Mouse (Mus musculus) limb, embryonic 13.5 days (tissue): ENCODE data around the gene Rsph3b. TPM values are rescaled to one million over a fixed set of nuclear protein-coding genes. Genes with fewer than 3 reads are reported as not detected.
A peak's percentile ranks its signal among the peaks of the same experiment; 100 is the strongest.
"Not testable (repeated sequence)": the region's sequence is repeated elsewhere in the genome, so short reads cannot be mapped to it uniquely, and the experiment has no call there.

Experiments
- ATAC-seq: fragments of 200-750 bp; cut with Nextera tagmentation; 2 replicates; pipeline ENCODE4 v1.8.0; 2017; ENCODE audit warnings: low read depth, moderate number of reproducible peaks, moderate TSS enrichment; ENCODE audit not compliant: low FRiP score
- H3K27ac ChIP-seq: fragments of 300-500 bp; sonication (generic); 2 replicates; pipeline ENCODE4 v1.5.1; 2015; ENCODE audit warnings: inconsistent platforms, mild to moderate bottlenecking, moderate library complexity
- H3K27me3 ChIP-seq: fragments of 300-500 bp; sonication (generic); 2 replicates; pipeline ENCODE4 v1.6.1; 2015; ENCODE audit warnings: mild to moderate bottlenecking, inconsistent platforms
- H3K36me3 ChIP-seq: fragments of 300-500 bp; sonication (generic); 2 replicates; pipeline ENCODE4 v1.6.1; 2015; ENCODE audit warnings: inconsistent platforms, mild to moderate bottlenecking, moderate library complexity
- H3K4me1 ChIP-seq: fragments of 300-500 bp; sonication (generic); 2 replicates; pipeline ENCODE4 v1.6.1; 2015; ENCODE audit warnings: inconsistent platforms
- H3K4me2 ChIP-seq: fragments of 300-500 bp; sonication (generic); replicated peaks from 2 replicates; pipeline ENCODE4 v1.6.1; 2015; ENCODE audit warnings: inconsistent platforms, mild to moderate bottlenecking, moderate library complexity
- H3K4me3 ChIP-seq: fragments of 300-500 bp; sonication (generic); 2 replicates; pipeline ENCODE4 v1.5.1; 2015; ENCODE audit warnings: moderate library complexity, mild to moderate bottlenecking, inconsistent platforms
- H3K9ac ChIP-seq: fragments of 300-500 bp; sonication (generic); 2 replicates; pipeline ENCODE4 v1.6.1; 2015; ENCODE audit warnings: mild to moderate bottlenecking, inconsistent platforms
- H3K9me3 ChIP-seq: fragments of 300-500 bp; sonication (generic); 2 replicates; pipeline ENCODE4 v1.6.1; 2016; ENCODE audit warnings: inconsistent platforms
- WGBS: fragments of 180-500 bp; shearing (Covaris S2); methylation state at CpG from one replicate; pipeline ENCODE4 v1.1.7; 2015; 5-methylcytosine and 5-hydroxymethylcytosine counted together
- polyA plus RNA-seq: library from polyadenylated mRNA; unstranded; fragments of >200 nt; fragmentation: Nextera tagmentation; extraction: Ambion mirVana; gene quantifications from 2 replicates; pipeline ENCODE4 v1.2.1, GENCODE M21; 2015

Rsph3b gene
- polyA plus RNA-seq = 42.9 and 45.8 TPM in 2 replicates

DNA sequence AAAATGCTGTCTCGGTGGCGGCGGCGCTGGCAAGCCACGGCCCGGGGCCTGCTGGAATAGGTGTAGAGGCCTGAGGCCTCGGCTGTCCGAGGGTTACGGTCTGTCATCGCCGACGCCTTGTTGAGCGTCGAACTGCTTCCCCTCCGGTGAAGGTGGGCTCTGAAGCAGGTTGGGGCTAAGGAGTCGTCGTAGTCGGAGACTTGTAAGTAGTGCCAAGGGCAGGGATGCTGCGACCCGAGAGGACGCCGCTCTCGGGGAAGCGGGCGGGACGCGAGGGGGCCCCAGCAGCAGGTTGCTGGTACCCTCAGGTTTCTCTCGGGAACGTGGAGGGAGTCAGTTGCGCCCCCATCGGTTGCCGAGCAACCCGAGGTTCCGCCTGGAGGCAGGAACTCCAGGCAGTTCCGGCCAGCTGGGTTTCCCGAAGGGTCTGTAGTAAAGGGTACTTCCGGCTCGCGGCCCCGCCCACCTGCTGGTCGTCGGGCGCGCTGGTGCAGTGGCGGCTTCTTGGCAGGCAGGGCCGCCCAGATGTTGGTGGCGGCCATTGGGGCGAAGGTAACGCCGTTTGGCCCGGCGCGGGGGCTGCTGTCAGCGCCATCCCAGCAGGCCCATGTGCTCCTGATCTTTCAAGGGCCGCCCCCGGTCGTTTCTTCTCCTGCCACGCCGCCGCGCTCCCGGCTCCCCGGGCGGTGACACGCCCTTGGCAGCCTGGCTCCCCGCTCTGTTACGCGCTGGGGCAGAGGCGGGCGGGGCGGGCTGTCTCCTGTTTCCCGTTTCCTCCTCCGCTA, at the start of gene Rsph3b:
Gene Rsph3b (minus strand): TSS at position 699 of the 785 bp plus-strand sequence.
- not testable (repeated sequence) for H3K36me3 ChIP-seq, H3K27me3 ChIP-seq, H3K9me3 ChIP-seq, H3K4me1 ChIP-seq
- peak within 1 kb of the TSS; percentile 56 for H3K4me3 ChIP-seq
- peak within 1 kb of the TSS; percentile 63 for H3K4me2 ChIP-seq
- peak; percentile 98 for ATAC-seq
- H3K27ac ChIP-seq = peak within 1 kb of the TSS; percentile 90
- peak within 1 kb of the TSS; percentile 63 for H3K9ac ChIP-seq
- whole genome bisulfite sequencing = under 1% methylated on average over 68 of the region's 73 CpGs

DNA sequence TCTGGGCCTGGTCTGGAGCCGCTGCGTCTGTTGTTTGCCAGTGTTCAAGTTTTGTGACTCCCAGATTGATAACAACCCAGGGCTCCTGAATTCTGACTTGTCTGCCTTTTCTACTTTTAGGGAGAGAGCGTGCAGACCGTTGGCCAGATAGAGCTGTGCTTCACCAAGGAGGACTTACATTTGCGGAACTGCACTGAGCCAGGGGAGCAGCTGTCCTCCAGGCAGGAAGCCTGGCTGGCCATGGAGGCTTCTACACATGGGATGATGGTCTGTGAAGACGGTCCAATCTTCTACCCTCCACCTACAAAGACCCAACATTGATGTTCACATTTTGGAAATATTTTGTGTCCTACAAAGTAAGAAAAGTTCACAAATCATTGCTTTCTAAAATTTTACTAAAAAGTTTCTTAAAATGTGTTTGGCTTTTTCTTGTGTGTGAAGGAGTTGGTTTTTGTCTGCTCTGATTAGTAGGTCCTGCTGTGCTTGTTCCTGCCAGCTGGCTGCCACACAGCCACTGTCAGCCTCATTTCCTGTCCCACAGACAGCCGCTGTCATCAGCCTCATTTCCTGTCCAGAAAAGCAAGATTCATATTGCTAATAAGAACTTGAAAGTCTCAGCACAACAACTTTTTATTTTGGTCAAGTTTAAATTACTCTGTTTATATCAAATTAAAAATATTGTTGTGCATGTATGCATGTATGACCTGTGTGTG, 49.5 kb upstream of the Rsph3b start:
- WGBS = 65% methylated on average over 2 of the region's 7 CpGs
- H3K4me3 ChIP-seq, H3K27me3 ChIP-seq, H3K27ac ChIP-seq, H3K36me3 ChIP-seq, ATAC-seq, H3K9me3 ChIP-seq, H3K9ac ChIP-seq, H3K4me2 ChIP-seq, H3K4me1 ChIP-seq: not testable (repeated sequence)

- not testable (repeated sequence) for ATAC-seq, H3K27me3 ChIP-seq, H3K4me2 ChIP-seq, H3K36me3 ChIP-seq, H3K9ac ChIP-seq, H3K4me3 ChIP-seq, H3K4me1 ChIP-seq, H3K27ac ChIP-seq, H3K9me3 ChIP-seq
- WGBS = 81% methylated on average over 8 of the region's 8 CpGs
These were observed 48.3 kb upstream of the Rsph3b start for GRCm38 (mm10) chr17:6996826-6997225.

DNA sequence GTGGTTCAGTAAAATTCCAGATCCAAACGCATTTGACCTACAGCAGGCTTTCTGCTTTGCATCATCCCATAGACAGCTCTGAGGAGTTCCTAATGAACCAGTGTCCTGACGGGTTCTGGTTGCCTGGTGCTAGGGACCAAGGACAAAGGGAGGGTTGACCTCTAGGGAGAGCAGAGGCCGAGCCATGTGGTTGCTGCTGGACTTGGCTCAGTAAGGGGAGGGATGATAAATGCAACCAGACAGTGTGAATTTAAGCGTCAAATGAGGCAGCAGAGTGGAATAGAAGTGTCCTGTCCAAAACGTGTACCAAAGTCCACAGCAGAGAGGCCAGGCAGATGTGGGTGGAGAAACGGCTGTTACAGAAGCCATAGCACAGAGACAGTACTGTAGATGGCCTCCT, 47.0 kb upstream of the Rsph3b start:
- H3K9me3 ChIP-seq = not testable (repeated sequence)

DNA sequence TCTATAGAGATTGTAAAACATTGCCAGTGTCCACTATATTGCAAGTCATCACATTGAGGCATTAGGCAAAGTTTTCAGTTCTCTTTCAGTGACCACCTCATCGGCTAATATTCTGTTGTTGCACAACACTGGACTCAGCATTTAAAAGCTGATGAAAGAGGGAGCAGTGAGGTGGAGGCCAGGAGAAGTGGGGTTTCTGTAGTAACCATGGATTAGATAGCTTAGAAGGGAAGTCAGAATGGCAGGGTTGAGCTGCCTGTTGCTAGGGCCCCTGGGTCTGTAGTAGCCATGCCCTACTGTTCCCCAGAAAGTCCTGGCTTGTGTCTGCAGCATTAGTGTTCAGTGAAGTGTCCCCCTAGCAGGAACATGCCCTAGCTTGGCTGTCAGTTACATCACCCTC, 37.6 kb upstream of the Rsph3b start:
- WGBS = 95% methylated on average over 1 of the region's 1 CpGs
- ATAC-seq, H3K4me2 ChIP-seq, H3K9me3 ChIP-seq, H3K36me3 ChIP-seq, H3K27ac ChIP-seq, H3K4me3 ChIP-seq, H3K9ac ChIP-seq, H3K27me3 ChIP-seq, H3K4me1 ChIP-seq: not testable (repeated sequence)

More for the DNA sequence above, 47.0 kb upstream of the Rsph3b start:
- H3K4me3 ChIP-seq, H3K4me2 ChIP-seq, ATAC-seq, H3K4me1 ChIP-seq, H3K36me3 ChIP-seq, H3K27me3 ChIP-seq, H3K27ac ChIP-seq, H3K9ac ChIP-seq: not testable (repeated sequence)
- WGBS = no CpG with 5 or more reads among the region's 6 CpGs

DNA sequence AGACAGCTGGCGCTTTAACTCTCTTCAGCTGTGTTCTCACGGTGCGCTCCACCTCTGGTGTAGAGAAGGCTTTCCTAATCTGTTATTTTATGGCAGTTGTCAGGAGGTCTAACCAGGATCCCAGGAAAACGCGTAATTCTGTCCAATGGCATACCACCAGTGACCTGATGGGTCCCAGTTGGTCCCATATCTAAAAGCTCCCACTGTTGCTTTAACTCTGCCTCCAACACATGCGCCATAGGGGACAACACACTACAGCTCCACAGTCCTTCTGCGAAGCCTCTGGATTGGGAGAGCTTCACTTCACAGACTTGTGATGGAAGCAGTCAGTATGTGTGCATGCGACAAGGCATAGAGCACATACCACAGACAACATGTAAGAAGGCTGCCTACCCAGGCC, 31.7 kb upstream of the Rsph3b start:
- H3K36me3 ChIP-seq, H3K27ac ChIP-seq, H3K9me3 ChIP-seq, H3K4me3 ChIP-seq, ATAC-seq, H3K4me1 ChIP-seq, H3K9ac ChIP-seq, H3K27me3 ChIP-seq, H3K4me2 ChIP-seq: not testable (repeated sequence)
- WGBS = 86% methylated on average over 5 of the region's 8 CpGs

GRCm38 (mm10) chr17:6979380-6979779, 30.9 kb upstream of the Rsph3b start:
- not testable (repeated sequence) for H3K27ac ChIP-seq, H3K4me1 ChIP-seq, H3K9me3 ChIP-seq, H3K27me3 ChIP-seq, H3K36me3 ChIP-seq, ATAC-seq
- 22% methylated on average over 5 of the region's 5 CpGs for WGBS
- Histone ChIP-seq H3K4me3 (peak overlapping the region; percentile 54), H3K4me2 (peak overlapping the region; percentile 61), H3K9ac (peak overlapping the region; percentile 76)

- peak; percentile 97 for ATAC-seq
- not testable (repeated sequence) for H3K4me1 ChIP-seq, H3K36me3 ChIP-seq, H3K27ac ChIP-seq, H3K27me3 ChIP-seq, H3K9me3 ChIP-seq
- 2% methylated on average over 43 of the region's 68 CpGs for WGBS
- H3K4me3 ChIP-seq = peak within 1 kb of the TSS; percentile 54
- peak within 1 kb of the TSS; percentile 76 for H3K9ac ChIP-seq
- H3K4me2 ChIP-seq = peak within 1 kb of the TSS; percentile 61
These were observed 30.1 kb upstream of the Rsph3b start, which contains the start of gene Gm49721 for GRCm38 (mm10) chr17:6978287-6979248. Gm49721 (plus strand) TSS chr17:6978904.

DNA sequence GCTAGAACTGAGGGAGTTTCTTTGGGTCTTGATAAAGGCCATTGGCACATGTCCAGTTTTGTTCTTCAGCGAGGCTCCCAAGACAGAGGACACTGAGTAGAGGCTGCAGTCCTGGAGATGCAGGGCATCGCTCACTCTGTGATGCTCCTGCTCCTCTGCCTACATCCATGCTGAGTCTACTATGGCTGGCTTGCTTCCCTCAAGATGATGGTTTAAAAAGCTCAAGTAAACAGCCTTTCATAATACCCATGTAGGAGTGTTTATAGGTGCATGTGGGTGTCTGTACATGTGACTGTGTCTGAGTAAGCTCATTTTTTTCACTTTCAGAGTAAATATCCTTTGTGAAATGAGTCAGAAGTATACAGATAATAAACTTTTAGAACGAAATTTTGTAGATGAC, 26.5 kb upstream of the Rsph3b start:
- H3K27ac ChIP-seq, H3K4me2 ChIP-seq, H3K4me1 ChIP-seq, H3K9me3 ChIP-seq, H3K27me3 ChIP-seq, H3K4me3 ChIP-seq, ATAC-seq, H3K9ac ChIP-seq, H3K36me3 ChIP-seq: not testable (repeated sequence)
- 66% methylated on average over 3 of the region's 3 CpGs for WGBS

DNA sequence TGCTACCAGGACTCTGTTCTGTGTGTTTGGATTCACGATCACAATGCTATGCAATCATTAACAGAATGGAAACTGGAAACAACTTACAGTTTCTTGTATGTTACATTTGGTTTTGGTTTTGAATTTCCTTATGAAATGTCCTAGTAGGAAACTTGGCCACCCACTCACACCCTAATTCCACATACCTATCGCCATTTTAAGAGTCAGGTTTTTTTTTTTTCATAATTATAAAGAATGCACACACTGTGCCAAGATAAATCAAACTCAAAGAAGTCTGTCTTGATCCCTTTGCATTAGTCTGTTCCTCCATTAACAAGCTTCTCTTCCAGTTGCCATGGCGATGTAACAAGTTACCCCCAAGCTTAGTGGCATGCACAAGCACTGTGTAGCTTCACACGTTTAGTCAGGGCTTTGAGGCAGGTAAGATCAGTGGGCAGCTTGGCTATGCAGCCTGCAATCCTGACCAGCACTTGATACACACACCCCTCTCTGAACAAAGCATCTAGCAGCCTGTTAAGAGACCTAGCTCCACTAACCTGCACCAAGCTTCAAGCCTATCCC, 24.4 kb upstream of the Rsph3b start:
- WGBS = 66% methylated on average over 4 of the region's 4 CpGs
- H3K36me3 ChIP-seq, H3K4me2 ChIP-seq, H3K4me3 ChIP-seq, H3K9ac ChIP-seq, ATAC-seq, H3K27me3 ChIP-seq, H3K9me3 ChIP-seq, H3K4me1 ChIP-seq, H3K27ac ChIP-seq: not testable (repeated sequence)

GRCm38 (mm10) chr17:6971238-6971637, 22.8 kb upstream of the Rsph3b start:
- not testable (repeated sequence) for H3K4me1 ChIP-seq, H3K4me2 ChIP-seq, H3K9me3 ChIP-seq, H3K27ac ChIP-seq, H3K36me3 ChIP-seq, H3K4me3 ChIP-seq, H3K27me3 ChIP-seq, H3K9ac ChIP-seq, ATAC-seq
- 70% methylated on average over 8 of the region's 8 CpGs for WGBS

GRCm38 (mm10) chr17:6970334-6970733, 21.9 kb upstream of the Rsph3b start, which contains the start of gene Rnaset2b:
Rnaset2b (plus strand) TSS chr17:6970634.
- not testable (repeated sequence) for H3K27me3 ChIP-seq, ATAC-seq, H3K9me3 ChIP-seq, H3K36me3 ChIP-seq, H3K4me3 ChIP-seq, H3K4me1 ChIP-seq, H3K9ac ChIP-seq, H3K4me2 ChIP-seq, H3K27ac ChIP-seq
- 90% methylated on average over 1 of the region's 8 CpGs for WGBS
